Mouse (Mus musculus) small intestine, adult 2 months (tissue): ENCODE results near the gene H1foo.

Experiments
- CTCF ChIP-seq: fragments of 200-500 bp; IDR thresholded peaks from 2 replicates; pipeline ENCODE4 v1.5.1; 2012; ENCODE audit warnings: low read depth, mild to moderate bottlenecking, control low read depth, inconsistent platforms, low read length, moderate library complexity, mixed read lengths; ENCODE audit not compliant: insufficient replicate concordance, insufficient read length; ENCODE audit errors: extremely low read depth
- POLR2A ChIP-seq: fragments of 200-500 bp; IDR thresholded peaks from 2 replicates; pipeline ENCODE4 v1.6.1; 2012; ENCODE audit warnings: low read depth, mild to moderate bottlenecking, control low read depth, inconsistent platforms, low read length, moderate library complexity

DNA sequence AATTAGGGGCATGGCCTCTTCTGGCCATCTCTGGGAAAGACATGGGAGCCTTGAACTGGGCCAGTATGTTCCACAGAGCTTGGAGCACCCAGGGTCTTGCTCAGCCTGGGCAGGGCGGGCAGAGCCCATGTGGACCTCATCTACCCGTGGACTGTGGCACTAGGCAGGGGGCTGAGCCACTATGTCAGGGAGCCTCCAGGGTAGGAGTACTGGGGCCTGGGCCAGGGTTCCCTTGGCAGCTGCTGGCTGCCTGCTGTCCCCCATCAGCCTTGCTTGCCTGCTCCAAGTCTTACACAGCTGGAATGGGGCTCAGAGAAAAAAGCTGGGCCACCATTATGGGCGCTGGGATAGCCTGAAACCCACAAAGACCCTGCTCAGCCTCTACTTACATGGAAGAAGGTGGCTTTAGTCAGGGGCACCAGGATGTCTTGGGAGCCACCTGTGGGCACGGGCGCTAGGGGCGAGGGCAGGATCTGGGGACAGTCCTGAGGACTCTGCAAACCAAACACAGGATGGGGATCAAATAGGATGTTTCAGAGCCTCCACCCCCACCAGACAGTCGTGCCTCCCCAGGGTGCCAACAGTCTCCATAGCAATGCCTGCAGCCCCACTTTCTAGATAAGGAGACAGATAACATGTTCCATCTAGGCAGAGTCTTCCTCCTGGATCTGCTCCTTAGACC lies 27.5 kb downstream of the H1foo start:
- no peak for TF ChIP-seq CTCF
- no peak for TF ChIP-seq POLR2A
